Mouse (Mus musculus) forebrain, embryonic 13.5 days (tissue): ENCODE results near the gene Ppfibp2. TPM values are rescaled to one million over a fixed set of nuclear protein-coding genes. Genes with fewer than 3 reads are reported as not detected.

ENCODE experiments used
- ATAC-seq: fragments of 200-750 bp; cut with Nextera tagmentation; 2 replicates; pipeline ENCODE4 v1.8.0; 2017
- H3K27ac ChIP-seq: fragments of 300-500 bp; sonication (generic); 2 replicates; pipeline ENCODE4 v1.5.1; 2015; ENCODE audit warnings: inconsistent platforms, mild to moderate bottlenecking, moderate library complexity
- H3K27me3 ChIP-seq: fragments of 300-500 bp; sonication (generic); 2 replicates; pipeline ENCODE4 v1.6.1; 2015; ENCODE audit warnings: mild to moderate bottlenecking, inconsistent platforms
- H3K36me3 ChIP-seq: fragments of 300-500 bp; sonication (generic); 2 replicates; pipeline ENCODE4 v1.6.1; 2015; ENCODE audit warnings: mild to moderate bottlenecking, inconsistent platforms; ENCODE audit not compliant: poor library complexity, severe bottlenecking
- H3K4me1 ChIP-seq: fragments of 300-500 bp; sonication (generic); 2 replicates; pipeline ENCODE4 v1.6.1; 2015; ENCODE audit warnings: inconsistent platforms
- H3K4me2 ChIP-seq: fragments of 300-500 bp; sonication (generic); 2 replicates; pipeline ENCODE4 v1.6.1; 2015; ENCODE audit warnings: inconsistent platforms, mild to moderate bottlenecking, moderate library complexity
- H3K4me3 ChIP-seq: fragments of 300-500 bp; sonication (generic); 2 replicates; pipeline ENCODE4 v1.5.1; 2015; ENCODE audit warnings: mild to moderate bottlenecking, inconsistent platforms
- H3K9ac ChIP-seq: fragments of 300-500 bp; sonication (generic); 2 replicates; pipeline ENCODE4 v1.6.1; 2015; ENCODE audit warnings: mild to moderate bottlenecking, inconsistent platforms
- H3K9me3 ChIP-seq: fragments of 300-500 bp; sonication (generic); replicated peaks from 2 replicates; pipeline ENCODE4 v1.6.1; 2016; ENCODE audit warnings: inconsistent platforms
- WGBS: fragments of 180-500 bp; shearing (Covaris S2); methylation state at CpG from one replicate; pipeline ENCODE4 v1.1.7; 2015; 5-methylcytosine and 5-hydroxymethylcytosine counted together
- polyA plus RNA-seq: library from polyadenylated mRNA; unstranded; fragments of >200 nt; fragmentation: Nextera tagmentation; extraction: Ambion mirVana; gene quantifications from 2 replicates; pipeline ENCODE4 v1.2.1, GENCODE M21; 2015

Gene Ppfibp2
- polyA plus RNA-seq: 1.1 and 1.3 TPM in 2 replicates

DNA sequence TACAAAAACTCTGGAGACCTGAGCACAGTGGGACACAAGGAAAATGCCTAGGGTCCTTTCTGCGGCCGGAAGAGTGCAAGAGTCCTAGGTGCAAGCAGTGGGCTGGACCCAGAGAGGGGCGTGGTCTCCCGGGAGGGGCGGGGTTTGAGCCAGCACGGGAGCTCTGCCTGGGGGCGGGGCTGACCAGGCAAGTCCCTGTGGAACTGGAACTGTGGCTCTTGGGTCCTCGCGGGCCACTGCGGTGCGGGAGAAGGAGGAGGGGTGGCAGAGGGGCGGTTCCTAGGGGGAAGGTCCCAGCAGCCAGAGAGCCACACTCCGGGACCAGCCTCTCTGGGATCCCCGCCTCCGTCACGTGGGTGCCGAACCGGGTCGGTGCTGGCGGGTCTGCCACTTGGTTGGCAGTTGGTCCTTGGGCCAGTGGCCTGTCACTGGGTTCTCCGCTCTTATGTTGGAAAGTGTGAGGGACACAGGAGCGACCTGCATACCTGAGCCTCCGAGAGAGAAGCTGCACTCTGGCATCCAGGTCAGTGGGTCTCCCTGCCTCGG, at the start of gene Ppfibp2:
Gene Ppfibp2, plus strand, starts transcription at position 351 of the 546 bp plus-strand sequence.
- Histone ChIP-seq H3K27ac (no peak within 1 kb of the TSS), H3K36me3 (no peaks in the 10 kb centered on the region), H3K27me3 (peaks cover 7% of the 10 kb centered on the region; the same call in 1 of the 2 replicates), H3K4me1 (peaks cover 15% of the 10 kb centered on the region), H3K9ac (peak within 1 kb of the TSS; percentile 62), H3K4me3 (peak within 1 kb of the TSS; percentile 57), H3K9me3 (no peaks in the 10 kb centered on the region), H3K4me2 (peak within 1 kb of the TSS; percentile 94)
- under 1% methylated on average over 18 of the region's 24 CpGs for WGBS
- peak; percentile 96 for ATAC-seq

DNA sequence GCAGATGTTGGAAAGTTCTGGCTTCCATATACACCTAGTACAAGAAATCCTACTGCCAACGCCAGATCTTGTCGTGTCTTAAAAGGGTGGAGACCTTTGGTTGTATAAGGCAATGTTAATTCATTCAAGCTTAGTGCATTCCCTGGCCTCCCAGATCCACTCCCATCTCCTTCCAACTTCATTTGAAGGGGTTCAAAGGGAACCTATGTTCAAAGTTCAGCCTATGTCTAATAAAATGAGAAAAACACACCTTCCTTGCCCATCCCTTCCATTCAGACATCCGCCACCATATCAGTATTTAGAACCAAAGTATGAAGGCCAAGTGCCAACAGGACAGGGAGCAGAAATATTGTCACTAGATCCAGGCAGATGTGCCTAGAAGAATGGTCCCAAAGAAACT, 47.1 kb upstream of the Ppfibp2 start:
- H3K4me3 ChIP-seq: no peak overlapping the region
- ATAC-seq: no peak
- H3K9me3 ChIP-seq: no peaks in the 10 kb centered on the region
- H3K4me2 ChIP-seq: no peak overlapping the region
- no peak overlapping the region for H3K9ac ChIP-seq
- H3K4me1 ChIP-seq: no peaks in the 10 kb centered on the region
- no peak overlapping the region for H3K27ac ChIP-seq
- WGBS: 94% methylated on average over 3 of the region's 3 CpGs
- no peaks in the 10 kb centered on the region for H3K36me3 ChIP-seq
- H3K27me3 ChIP-seq: no peaks in the 10 kb centered on the region

DNA sequence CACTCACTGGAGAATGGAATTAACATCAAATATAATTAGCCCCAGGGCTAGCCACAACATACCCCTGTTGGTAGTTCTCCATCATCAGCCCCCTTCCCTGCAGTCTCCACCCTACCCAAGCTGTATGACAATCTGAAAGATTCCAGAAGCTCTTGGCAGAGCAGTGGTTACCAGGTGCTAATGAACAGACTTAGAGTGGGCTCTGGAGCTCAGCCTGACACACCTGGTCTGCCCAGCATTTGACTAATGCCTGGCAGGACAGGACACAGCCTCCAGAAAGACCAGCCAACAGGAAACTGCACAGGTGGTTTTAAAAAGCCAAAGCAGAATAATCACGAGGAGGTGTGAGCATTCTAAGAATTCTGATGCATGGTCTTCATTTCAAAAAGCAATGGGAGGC, 41.5 kb upstream of the Ppfibp2 start:
- no peaks in the 10 kb centered on the region for H3K4me1 ChIP-seq
- no peak overlapping the region for H3K4me3 ChIP-seq
- H3K9me3 ChIP-seq: no peaks in the 10 kb centered on the region
- 83% methylated on average over 1 of the region's 1 CpGs for WGBS
- no peaks in the 10 kb centered on the region for H3K36me3 ChIP-seq
- H3K27ac ChIP-seq: no peak overlapping the region
- no peak overlapping the region for H3K4me2 ChIP-seq
- no peak overlapping the region for H3K9ac ChIP-seq
- H3K27me3 ChIP-seq: no peaks in the 10 kb centered on the region
- no peak for ATAC-seq

DNA sequence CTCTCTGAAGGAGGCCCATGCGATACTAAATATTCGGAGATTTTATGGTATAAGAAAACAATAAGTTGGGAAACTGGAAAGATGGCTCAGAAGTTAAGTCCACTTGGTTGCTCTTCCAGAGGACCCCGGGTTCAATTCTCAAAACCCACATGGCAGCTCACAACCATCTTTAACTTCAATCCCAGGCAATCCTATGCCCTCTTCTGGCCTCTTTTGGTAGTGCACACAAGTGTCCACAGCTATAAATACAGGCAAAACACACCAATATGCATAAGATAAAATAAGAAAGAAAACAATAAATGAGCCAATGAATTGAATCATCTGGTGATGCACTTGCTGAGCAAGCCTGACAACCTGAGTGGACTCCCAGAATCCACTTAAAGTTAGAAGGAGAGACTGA, 39.1 kb upstream of the Ppfibp2 start:
- Histone ChIP-seq H3K9ac (no peak overlapping the region), H3K27ac (no peak overlapping the region), H3K27me3 (no peaks in the 10 kb centered on the region), H3K4me3 (no peak overlapping the region), H3K36me3 (no peaks in the 10 kb centered on the region), H3K4me1 (no peaks in the 10 kb centered on the region), H3K9me3 (no peaks in the 10 kb centered on the region), H3K4me2 (no peak overlapping the region)
- ATAC-seq: no peak
- 78% methylated on average over 3 of the region's 3 CpGs for WGBS

DNA sequence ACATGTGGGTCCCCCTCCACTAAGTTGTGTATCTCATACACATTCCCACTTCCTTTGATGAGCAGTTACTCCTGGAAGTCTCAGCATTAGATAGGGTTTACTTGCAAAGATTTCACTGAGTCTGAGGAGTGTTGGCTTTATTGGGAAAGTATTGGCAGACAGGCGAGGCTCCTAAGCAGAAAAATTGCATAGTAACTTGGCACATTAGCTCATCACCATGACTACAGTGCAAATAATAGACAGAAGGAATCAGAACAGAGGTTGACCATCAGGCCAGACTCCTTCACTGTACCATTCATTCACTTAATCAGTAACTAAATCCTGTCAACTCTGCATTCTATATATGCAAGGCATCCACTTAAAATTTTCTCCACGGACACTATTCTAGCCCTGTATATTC, 34.3 kb upstream of the Ppfibp2 start:
- no peak overlapping the region for H3K9ac ChIP-seq
- no peak overlapping the region for H3K27ac ChIP-seq
- no peaks in the 10 kb centered on the region for H3K4me1 ChIP-seq
- H3K27me3 ChIP-seq: no peaks in the 10 kb centered on the region
- ATAC-seq: no peak
- no peak overlapping the region for H3K4me3 ChIP-seq
- no peaks in the 10 kb centered on the region for H3K9me3 ChIP-seq
- no peak overlapping the region for H3K4me2 ChIP-seq
- 77% methylated on average over 2 of the region's 2 CpGs for WGBS
- no peaks in the 10 kb centered on the region for H3K36me3 ChIP-seq

DNA sequence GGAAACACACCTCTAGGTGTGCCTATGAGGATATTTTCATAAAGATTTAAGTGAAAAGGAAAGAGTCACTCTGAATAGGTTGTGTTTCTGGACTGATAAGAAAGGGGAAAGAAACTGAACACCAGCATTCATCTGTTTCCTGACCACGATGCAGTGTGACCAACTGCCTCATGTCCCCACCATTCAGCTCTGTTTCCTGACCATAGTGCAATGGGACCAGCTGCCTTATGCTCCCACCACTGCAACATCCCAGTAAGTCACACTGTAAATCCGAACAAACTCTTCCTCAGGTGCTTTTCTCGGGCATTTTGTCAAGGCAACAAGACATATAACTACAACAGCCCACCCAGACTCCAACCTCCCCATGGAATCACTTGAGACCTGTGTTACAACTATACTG, 33.4 kb upstream of the Ppfibp2 start:
- no peak for ATAC-seq
- no peaks in the 10 kb centered on the region for H3K4me1 ChIP-seq
- no peak overlapping the region for H3K9ac ChIP-seq
- 94% methylated on average over 3 of the region's 3 CpGs for WGBS
- H3K4me3 ChIP-seq: no peak overlapping the region
- no peaks in the 10 kb centered on the region for H3K27me3 ChIP-seq
- no peaks in the 10 kb centered on the region for H3K36me3 ChIP-seq
- no peaks in the 10 kb centered on the region for H3K9me3 ChIP-seq
- no peak overlapping the region for H3K27ac ChIP-seq
- no peak overlapping the region for H3K4me2 ChIP-seq

DNA sequence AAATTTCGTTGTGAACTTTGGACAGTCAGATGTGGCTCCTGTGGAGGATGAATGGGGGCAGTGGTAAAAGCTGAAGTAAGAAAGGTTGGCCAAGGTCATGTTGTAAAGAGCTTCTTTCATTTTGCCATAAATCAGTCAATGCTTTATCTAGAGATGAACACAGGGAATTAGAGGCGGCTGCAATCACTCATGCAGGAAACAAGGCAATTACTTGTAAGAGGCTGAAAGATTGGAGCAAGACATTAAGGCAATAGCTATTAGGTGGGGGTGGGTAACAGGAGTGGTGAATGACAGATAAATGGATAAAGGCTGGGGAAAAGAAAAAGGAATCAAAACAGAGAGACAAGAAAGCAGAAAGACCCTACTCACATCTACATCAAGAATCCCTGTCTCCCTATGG, 31.3 kb upstream of the Ppfibp2 start:
- Histone ChIP-seq H3K27me3 (no peaks in the 10 kb centered on the region), H3K9me3 (no peaks in the 10 kb centered on the region), H3K9ac (no peak overlapping the region), H3K36me3 (no peaks in the 10 kb centered on the region), H3K4me1 (no peaks in the 10 kb centered on the region), H3K4me3 (no peak overlapping the region), H3K4me2 (no peak overlapping the region), H3K27ac (no peak overlapping the region)
- WGBS: 29% methylated on average over 2 of the region's 2 CpGs
- ATAC-seq: no peak

DNA sequence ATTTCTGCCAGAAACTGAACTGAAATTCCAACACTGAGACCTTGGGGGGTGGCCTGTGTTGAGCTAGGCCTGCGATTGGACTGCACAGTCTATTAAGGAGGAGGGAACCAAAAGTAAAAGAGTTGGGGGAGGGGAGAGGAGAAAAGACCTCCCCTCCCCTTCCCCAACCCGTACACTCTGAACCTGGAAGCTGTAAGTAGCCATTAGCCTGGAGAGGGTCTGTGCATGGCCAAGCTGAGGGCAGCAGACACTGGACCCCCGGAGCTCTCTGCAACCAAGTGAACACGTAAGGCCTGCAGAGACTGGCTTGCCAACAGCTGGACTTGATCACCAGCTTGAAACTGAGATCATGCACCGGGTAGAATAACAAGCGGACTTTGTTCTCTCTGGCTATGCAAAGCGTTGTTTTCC, 27.7 kb upstream of the Ppfibp2 start, which contains the start of gene Olfml1:
Gene Olfml1, plus strand, starts transcription at position 186 of the 411 bp plus-strand sequence.
- Histone ChIP-seq H3K4me3 (no peak within 1 kb of the TSS), H3K9ac (no peak within 1 kb of the TSS), H3K9me3 (0 out of 2 replicates have a peak, but pooled peaks cover 2% of the 10 kb centered on the region), H3K27me3 (no peaks in the 10 kb centered on the region), H3K27ac (no peak within 1 kb of the TSS), H3K4me2 (no peak within 1 kb of the TSS), H3K36me3 (no peaks in the 10 kb centered on the region), H3K4me1 (no peaks in the 10 kb centered on the region)
- 52% methylated on average over 7 of the region's 7 CpGs for WGBS
- ATAC-seq: no peak

DNA sequence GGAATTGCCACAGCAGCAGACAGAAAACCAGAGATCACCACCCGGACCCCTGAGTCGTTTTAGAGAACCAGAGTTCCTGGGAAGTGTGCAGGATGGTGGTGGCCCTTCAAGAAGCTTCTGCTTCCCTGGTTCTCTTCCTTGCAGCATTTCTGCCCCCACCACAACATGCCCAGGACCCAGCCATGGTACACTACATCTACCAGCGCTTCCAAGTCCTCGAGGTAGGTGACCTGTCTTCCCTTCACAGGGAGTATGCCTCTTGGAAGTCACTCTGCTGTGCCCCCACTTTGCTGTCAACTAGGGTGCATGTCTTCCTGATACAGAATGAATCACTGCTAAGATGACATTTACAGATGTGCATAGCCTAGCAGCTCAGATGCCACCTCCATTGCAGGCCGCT, 27.3 kb upstream of the Ppfibp2 start:
- H3K4me2 ChIP-seq: no peak overlapping the region
- H3K4me3 ChIP-seq: no peak overlapping the region
- H3K36me3 ChIP-seq: no peaks in the 10 kb centered on the region
- no peaks in the 10 kb centered on the region for H3K27me3 ChIP-seq
- WGBS: 81% methylated on average over 5 of the region's 5 CpGs
- 0 out of 2 replicates have a peak, but pooled peaks cover 2% of the 10 kb centered on the region for H3K9me3 ChIP-seq
- ATAC-seq: no peak
- no peak overlapping the region for H3K9ac ChIP-seq
- H3K4me1 ChIP-seq: no peaks in the 10 kb centered on the region
- H3K27ac ChIP-seq: no peak overlapping the region

DNA sequence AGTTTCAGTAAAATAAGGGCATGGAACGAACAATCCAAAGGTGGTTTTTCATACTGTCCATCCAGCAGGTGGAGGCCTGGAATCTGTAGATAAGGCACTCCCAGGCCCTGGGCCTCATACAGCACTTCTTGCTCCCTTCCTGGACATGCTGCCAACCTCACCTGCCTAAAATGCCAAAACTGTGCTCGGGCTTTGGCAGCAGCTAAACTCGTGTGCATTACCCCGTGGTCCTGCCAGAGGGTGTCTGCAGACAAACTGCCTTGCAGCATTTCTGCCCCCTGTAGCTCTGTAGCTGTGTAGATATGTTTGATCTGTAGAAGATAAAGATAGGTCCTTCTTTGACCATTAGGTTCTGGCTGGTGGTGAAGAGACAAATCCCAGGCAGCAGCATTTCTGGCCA, 26.0 kb upstream of the Ppfibp2 start:
- Histone ChIP-seq H3K4me2 (no peak overlapping the region), H3K36me3 (no peaks in the 10 kb centered on the region), H3K4me3 (no peak overlapping the region), H3K27me3 (no peaks in the 10 kb centered on the region), H3K4me1 (no peaks in the 10 kb centered on the region), H3K9me3 (0 out of 2 replicates have a peak, but pooled peaks cover 2% of the 10 kb centered on the region), H3K9ac (no peak overlapping the region), H3K27ac (no peak overlapping the region)
- 75% methylated on average over 4 of the region's 4 CpGs for WGBS
- no peak for ATAC-seq

DNA sequence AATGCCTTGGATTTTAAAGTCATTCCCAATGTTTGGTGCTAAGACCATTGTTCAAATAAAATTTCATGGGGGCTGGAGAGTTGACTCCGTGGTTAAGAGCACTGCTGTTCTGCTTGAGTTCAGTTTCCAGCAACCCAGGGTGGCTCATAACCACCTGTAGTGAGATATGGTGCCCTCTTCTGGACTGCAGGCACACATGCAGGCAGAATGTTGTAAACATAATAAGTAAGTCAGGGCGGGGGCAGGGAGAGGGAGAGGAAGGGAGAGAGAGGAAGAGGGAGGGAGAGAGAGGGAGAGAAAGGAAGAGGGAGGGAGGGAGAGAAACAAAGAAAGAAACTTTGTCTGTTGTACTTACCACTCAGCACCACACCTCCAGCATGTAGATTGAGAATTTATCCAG, 21.2 kb upstream of the Ppfibp2 start:
- 58% methylated on average over 2 of the region's 2 CpGs for WGBS
- Histone ChIP-seq H3K4me3 (no peak overlapping the region), H3K27ac (no peak overlapping the region), H3K36me3 (no peaks in the 10 kb centered on the region), H3K9me3 (0 out of 2 replicates have a peak, but pooled peaks cover 2% of the 10 kb centered on the region), H3K4me1 (no peaks in the 10 kb centered on the region), H3K9ac (no peak overlapping the region), H3K4me2 (no peak overlapping the region), H3K27me3 (no peaks in the 10 kb centered on the region)
- no peak for ATAC-seq

DNA sequence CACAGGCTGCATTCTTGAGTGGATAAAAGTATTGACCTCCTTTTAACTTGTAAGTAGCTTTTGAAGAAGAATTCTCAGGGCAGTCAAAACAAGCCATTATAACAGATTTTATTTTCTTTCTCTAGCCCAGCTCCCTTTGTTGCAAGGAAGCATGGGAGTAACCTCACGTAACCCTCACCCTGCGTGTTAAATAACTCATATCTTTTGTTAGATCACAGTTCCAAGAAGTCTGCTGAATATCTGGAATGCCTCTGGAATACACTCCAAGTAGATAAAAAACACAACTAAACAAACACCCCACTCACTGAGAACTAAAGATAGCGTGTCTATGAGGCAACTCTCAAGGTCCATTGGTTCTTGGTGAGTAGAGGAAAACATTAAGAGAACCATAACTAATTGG, 20.7 kb upstream of the Ppfibp2 start:
- Histone ChIP-seq H3K4me2 (no peak overlapping the region), H3K36me3 (no peaks in the 10 kb centered on the region), H3K9ac (no peak overlapping the region), H3K4me1 (no peaks in the 10 kb centered on the region), H3K9me3 (0 out of 2 replicates have a peak, but pooled peaks cover 2% of the 10 kb centered on the region), H3K27me3 (no peaks in the 10 kb centered on the region), H3K27ac (no peak overlapping the region), H3K4me3 (no peak overlapping the region)
- WGBS: 69% methylated on average over 3 of the region's 3 CpGs
- no peak for ATAC-seq

DNA sequence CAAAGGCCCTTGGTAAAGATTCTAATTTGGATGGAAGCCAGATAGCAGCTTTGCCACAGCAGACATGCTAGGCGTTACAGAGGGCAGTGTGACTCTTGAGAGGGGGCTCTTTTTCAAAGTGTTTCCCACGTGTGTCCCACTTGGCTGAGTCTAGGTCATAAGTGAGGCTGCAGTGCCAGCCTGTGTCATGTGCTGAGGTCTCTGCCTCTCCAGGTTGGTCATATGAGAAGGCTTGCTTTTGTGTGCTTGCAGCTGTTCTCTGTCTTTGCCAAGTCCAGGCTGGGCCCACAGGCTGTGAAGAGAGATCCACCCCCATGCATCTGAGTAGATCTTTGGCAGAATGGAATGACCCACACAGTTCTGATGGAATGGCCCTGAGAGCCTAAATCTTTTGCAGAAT, 2.4 kb upstream of the Ppfibp2 start:
- peaks cover 15% of the 10 kb centered on the region for H3K4me1 ChIP-seq
- no peak overlapping the region for H3K4me2 ChIP-seq
- 14% methylated on average over 2 of the region's 2 CpGs for WGBS
- H3K27ac ChIP-seq: no peak overlapping the region
- no peaks in the 10 kb centered on the region for H3K9me3 ChIP-seq
- H3K36me3 ChIP-seq: no peaks in the 10 kb centered on the region
- 0 out of 2 replicates have a peak, but pooled peaks have one; percentile 8 for ATAC-seq
- peaks cover 7% of the 10 kb centered on the region; the same call in 1 of the 2 replicates for H3K27me3 ChIP-seq
- no peak overlapping the region for H3K4me3 ChIP-seq
- H3K9ac ChIP-seq: no peak overlapping the region
